Mouse (Mus musculus): Measurements from ENCODE around the gene Lsg1.

Lsg1 gene

DNA sequence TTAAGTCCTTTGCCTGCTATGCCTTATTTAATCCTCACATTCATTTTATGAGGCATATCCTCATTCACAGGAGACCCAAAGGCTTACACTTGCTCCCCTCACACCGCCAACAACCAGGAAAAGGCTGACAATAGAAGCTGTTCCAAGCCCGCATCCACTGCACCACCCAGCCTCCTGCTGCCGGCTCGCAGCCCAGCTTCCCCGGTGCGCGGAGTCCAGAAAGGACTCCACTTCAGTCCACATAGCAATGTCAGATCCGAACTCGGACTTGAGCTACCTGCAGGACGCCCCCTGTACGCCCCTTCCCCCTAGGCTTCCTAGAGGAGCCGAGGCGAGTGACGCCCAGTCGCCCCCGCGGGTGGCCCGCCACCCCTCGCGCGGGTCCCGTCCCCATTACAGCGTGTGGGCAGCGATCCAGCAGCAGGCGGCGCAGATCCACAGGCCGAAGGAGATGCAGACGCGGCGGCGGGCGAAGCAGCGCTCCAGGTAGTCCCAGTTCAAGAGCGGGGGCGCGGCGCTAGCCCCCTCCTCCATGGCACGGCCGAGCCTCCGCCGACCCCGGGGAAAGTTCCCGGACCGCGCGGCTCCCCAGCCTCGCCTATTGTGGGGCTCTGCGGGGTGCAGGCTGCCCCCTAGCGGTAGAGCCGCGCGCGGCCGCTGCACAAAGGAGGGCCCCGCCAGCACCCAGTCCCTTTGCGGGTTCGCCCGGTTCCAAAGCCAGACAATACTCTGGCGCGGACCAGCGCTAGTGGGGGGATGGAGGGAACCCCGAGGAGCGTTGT, 37.2 kb downstream of the Lsg1 start:
- DNase-seq = peak; percentile 71 to 78

DNA sequence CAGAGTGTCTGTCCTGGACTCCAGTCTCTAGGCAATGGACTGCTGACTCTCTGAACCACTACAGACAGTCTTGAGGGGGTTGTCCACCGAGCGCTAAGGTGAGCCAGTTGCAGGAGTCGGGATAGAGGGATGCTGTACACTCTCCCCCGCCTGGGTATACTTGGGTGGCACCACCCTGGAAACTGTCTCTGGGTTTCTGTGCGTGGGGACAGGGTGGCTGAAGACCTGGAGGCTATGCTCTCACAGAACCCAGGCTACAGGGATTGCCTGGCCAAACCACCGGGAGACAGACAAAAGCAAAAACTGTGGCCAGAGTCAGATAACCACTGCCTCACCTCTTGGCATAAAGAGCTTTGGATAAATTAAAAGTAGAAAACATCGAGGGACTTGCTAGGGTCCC, 37.9 kb downstream of the Lsg1 start:
- DNase-seq = no peak

- DNase-seq = no peak
These were observed 39.1 kb downstream of the Lsg1 start for GRCm38 (mm10) chr16:30548291-30548690.

- DNase-seq = no peak
These were observed 42.7 kb downstream of the Lsg1 start for GRCm38 (mm10) chr16:30544693-30545092.

GRCm38 (mm10) chr16:30543386-30543785, 44.0 kb downstream of the Lsg1 start:
- no peak for DNase-seq

GRCm38 (mm10) chr16:30542826-30543225, 44.6 kb downstream of the Lsg1 start:
- DNase-seq = peak in 1 of 2 experiments; percentile 31

DNA sequence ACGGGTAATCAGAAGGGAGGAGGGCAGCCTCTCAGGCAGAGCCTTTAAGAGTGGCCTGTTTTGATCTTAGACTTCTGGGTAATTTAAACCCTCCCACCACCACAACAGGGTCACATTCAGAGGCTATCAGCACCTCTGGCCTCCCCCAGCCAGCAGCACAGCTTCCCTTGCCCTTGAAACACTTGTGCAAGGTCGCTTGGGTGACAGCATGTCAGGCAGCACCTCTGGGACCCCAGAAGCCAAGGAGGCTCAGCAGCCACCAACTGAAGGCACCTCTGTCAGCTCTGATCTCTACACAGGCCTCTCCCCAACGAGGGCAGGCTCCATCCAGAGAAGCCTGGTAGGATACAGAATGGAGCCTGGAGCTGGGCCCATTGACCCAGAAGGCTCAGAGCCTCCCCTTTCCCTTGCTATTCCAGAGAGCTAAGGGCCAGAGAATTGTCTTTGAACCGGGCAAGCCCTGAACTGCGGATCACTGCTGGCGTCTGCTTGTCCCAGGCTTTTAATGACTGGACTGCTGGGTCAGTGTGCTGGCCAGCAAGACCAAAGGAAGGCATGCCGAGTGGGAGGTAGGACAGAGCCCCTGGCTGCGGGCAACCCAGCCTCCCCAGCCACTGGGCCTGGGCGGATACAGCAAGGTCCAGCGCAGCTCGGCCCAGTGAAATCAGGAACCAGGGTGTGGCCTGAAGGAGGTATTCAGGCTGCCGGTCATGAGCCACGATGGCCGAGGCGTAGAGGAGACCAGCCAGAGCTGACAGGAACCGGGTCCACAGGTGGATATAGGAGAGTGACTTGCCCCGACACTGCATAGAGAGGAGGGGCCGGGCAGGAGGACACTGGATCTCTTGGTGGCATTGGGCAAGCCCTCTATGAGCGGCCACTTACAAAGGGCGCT, 47.0 kb downstream of the Lsg1 start:
- no peak for DNase-seq

DNA sequence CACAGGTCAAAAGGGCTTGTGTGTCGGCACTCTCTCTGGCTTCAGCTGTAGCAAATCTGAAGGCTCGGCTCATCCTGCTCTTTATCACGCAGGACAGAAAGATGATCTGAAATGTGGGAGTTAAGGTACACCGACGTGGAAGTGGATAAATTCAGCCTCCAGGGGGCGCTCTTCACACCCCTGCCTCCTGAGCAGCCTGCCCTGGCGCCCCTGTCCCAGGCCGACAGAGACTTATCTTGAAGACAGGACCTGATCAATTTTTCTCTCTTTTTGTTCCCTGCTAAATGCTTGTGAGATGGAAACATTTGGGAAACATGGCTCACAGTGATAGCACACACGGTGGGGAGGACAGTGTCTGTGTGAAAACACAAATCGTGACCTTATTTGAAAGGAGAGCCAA, 48.0 kb downstream of the Lsg1 start:
- DNase-seq = peak; percentile 36 to 54

DNA sequence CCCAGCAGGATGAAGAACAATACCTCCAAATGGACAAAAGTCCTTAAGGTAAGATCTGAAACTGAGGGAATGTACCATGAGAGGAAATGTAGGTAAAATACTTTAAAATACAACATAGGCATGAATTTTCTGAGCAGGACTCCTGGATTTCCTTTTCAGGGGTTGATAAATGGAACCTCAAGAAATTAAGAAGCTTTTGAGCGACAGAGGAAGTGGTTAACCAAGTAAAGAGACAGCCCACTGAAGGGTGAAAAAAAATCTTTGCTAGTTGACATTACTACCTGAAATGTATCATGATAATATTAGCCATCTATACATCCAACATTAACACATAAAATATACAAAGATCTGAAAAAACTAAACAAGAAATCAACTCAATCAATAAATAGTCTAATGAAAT, 52.3 kb downstream of the Lsg1 start:
- no peak for DNase-seq

GRCm38 (mm10) chr16:30533592-30533991, 53.8 kb downstream of the Lsg1 start:
- DNase-seq = no peak

DNA sequence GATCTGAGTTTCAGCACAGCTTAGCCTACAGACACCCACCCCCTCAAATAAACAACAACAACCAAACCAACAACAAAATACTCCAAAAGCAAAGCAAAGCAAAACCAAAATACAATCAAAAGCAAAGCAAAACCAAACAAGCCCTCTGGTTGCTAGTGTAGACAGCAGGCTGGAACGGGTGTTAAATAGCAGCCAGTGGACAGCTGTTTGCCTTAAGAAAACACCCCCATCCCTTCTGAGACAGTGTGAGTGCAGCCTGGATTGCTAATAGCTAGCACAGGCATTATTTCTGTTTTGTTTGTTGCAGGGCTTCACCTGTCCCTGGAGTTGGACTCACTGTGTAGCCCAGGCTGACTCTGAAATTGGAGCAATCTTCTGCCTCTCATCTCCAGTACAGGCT, 54.5 kb downstream of the Lsg1 start:
- no peak for DNase-seq

DNA sequence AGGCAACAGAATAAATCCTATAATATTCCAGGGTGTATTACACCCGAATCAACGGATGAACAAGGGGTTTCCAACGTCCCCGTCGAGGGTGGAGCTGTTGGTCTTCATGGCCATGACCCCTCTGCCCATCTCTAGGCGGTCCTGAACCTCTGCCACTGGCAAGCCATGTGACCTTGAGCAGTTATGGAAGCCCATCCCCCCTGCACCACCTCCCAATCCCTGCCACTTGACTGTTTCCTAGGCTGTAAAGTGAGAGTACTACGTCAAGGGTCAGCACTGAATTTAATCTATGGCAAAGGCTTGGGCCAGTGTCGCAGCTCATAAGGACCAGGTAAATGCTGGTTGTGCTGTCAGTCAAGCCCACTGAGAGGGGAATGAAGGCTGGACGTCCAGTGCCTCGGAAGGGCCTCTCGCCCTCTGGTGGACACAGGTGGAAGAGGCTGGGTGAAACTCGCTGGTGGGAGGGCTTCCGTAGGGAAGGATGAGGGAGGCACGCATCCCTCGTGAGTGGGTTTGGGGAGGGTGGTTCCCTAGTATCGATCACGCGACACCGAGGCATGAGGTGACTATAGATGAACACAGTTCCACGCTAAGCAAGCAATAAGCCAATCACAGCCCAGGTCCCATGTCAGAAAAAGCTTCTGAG, 55.5 kb downstream of the Lsg1 start:
- DNase-seq = peak in 1 of 2 experiments; percentile 60

- DNase-seq = no peak
These were observed 56.6 kb downstream of the Lsg1 start for GRCm38 (mm10) chr16:30530815-30531214.

GRCm38 (mm10) chr16:30528386-30528785, 59.0 kb downstream of the Lsg1 start:
- DNase-seq = no peak

- DNase-seq = no peak
These were observed 59.5 kb downstream of the Lsg1 start for GRCm38 (mm10) chr16:30527889-30528288.

GRCm38 (mm10) chr16:30525756-30526155, 61.6 kb downstream of the Lsg1 start:
- DNase-seq = no peak

DNA sequence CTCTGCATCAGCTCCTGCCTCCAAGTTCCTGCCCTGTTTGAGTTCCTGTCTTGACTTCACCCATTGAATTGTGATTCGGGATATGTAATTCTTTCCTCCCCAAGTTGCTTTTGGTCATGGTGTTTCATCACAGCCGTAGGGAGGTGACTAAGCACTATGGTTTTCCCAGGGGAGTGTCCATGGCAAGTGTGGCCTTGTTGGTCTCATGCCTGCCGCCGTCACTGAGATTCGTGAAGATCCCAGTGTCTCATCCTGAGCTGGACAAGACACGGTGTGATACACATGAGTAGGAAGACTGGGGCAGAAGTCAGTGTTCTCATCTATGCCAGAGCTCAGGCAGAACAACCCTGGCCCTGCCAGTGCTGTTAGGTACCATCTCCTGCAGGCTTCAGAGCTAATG, 62.9 kb downstream of the Lsg1 start:
- no peak for DNase-seq

- no peak for DNase-seq
These were observed 65.0 kb downstream of the Lsg1 start for GRCm38 (mm10) chr16:30522253-30522940.

GRCm38 (mm10) chr16:30521147-30521546, 66.2 kb downstream of the Lsg1 start:
- DNase-seq = no peak

GRCm38 (mm10) chr16:30520361-30520823, 67.0 kb downstream of the Lsg1 start:
- DNase-seq = peak; percentile 70 to 76

DNA sequence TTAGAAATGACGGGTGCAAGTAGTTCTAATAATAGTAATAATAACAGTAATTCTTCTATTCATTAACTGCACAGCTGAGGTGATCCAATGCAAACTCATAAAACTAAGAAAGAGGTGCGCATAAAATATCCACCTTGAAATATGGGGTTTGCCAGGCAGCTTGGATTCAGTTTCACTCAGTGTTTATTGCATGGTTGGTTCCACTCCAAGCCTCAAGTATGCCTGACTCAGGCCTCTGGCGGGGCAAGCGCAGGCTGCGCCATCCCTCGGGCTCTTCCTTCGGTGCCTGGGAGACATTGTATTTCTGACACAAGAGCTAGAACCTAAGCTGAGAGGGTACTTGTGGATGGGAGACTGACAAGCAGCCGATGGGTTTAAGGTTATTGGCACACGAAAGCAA, 68.8 kb downstream of the Lsg1 start:
- DNase-seq = peak in 1 of 2 experiments; percentile 65

- DNase-seq = no peak
These were observed 69.6 kb downstream of the Lsg1 start for GRCm38 (mm10) chr16:30517666-30518283.
